Mouse (Mus musculus) cortical plate, adult 2 months (tissue): Measurements from ENCODE around the gene Ebf1.

ENCODE experiments used
- CTCF ChIP-seq: fragments of 200-500 bp; IDR thresholded peaks from 2 replicates; pipeline ENCODE4 v1.5.1; 2011; ENCODE audit warnings: mild to moderate bottlenecking, control low read depth, low read length; ENCODE audit not compliant: insufficient read depth; ENCODE audit errors: extremely low read depth
- POLR2A ChIP-seq: fragments of 200-500 bp; IDR thresholded peaks from 2 replicates; pipeline ENCODE4 v1.6.1; 2011; ENCODE audit warnings: mild to moderate bottlenecking, low read length, control low read depth; ENCODE audit not compliant: insufficient read depth; ENCODE audit errors: extremely low read depth

- TF ChIP-seq CTCF (no peak), POLR2A (no peak)
Observed at GRCm38 (mm10) chr11:44706386-44706785, 89.3 kb downstream of the Ebf1 start.
